Mouse (Mus musculus): ENCODE measurements around the gene D10Jhu81e.

GRCm38 (mm10) chr10:78139572-78140250, 29.9 kb downstream of the D10Jhu81e start:
- TF ChIP-seq FLI1 (IDR thresholded peaks at IDR 0.05; ENCODE audit: low read length): no peak
- TF ChIP-seq GATA1 (IDR thresholded peaks at IDR 0.05; ENCODE audit: borderline replicate concordance, low read length): no peak
